Mouse (Mus musculus) stomach, postnatal 0 days (tissue): ENCODE results near the gene Gnai2. TPM values are rescaled to one million over a fixed set of nuclear protein-coding genes. Genes with fewer than 3 reads are reported as not detected.
A peak's percentile ranks its signal among the peaks of the same experiment; 100 is the strongest.

Experiments
- ATAC-seq: fragments of 200-750 bp; cut with Nextera tagmentation; 2 replicates; pipeline ENCODE4 v1.8.0; 2017; ENCODE audit not compliant: low FRiP score, low TSS enrichment
- DNase-seq: peaks from one replicate; pipeline ENCODE4 v3.0.0-alpha.2; 2016; ENCODE audit warnings: low spot score
- H3K27ac ChIP-seq: fragments of 300-500 bp; sonication (generic); replicated peaks from 2 replicates; pipeline ENCODE4 v1.5.1; 2014; ENCODE audit warnings: mild to moderate bottlenecking, control low read depth
- H3K27me3 ChIP-seq: fragments of 300-500 bp; sonication (generic); 2 replicates; pipeline ENCODE4 v1.6.1; 2014; ENCODE audit warnings: low read length; ENCODE audit not compliant: control insufficient read depth, insufficient read depth
- H3K36me3 ChIP-seq: fragments of 300-500 bp; sonication (generic); 2 replicates; pipeline ENCODE4 v1.6.1; 2014; ENCODE audit warnings: low read length, mixed read lengths; ENCODE audit not compliant: control insufficient read depth, insufficient read depth
- H3K4me1 ChIP-seq: fragments of 300-500 bp; sonication (generic); replicated peaks from 2 replicates; pipeline ENCODE4 v1.6.1; 2014; ENCODE audit warnings: antibody characterized with exemption; ENCODE audit not compliant: control insufficient read depth, insufficient read depth
- H3K4me2 ChIP-seq: fragments of 300-500 bp; sonication (generic); replicated peaks from 2 replicates; pipeline ENCODE4 v1.6.1; 2014; ENCODE audit warnings: low read depth, mild to moderate bottlenecking, control low read depth, moderate library complexity
- H3K4me3 ChIP-seq: fragments of 300-500 bp; sonication (generic); 2 replicates; pipeline ENCODE4 v1.5.1; 2014; ENCODE audit warnings: low read depth, low read length, control low read depth
- H3K9ac ChIP-seq: fragments of 300-500 bp; sonication (generic); 2 replicates; pipeline ENCODE4 v1.6.1; 2014; ENCODE audit warnings: mild to moderate bottlenecking, low read length, control low read depth, mixed read lengths
- H3K9me3 ChIP-seq: fragments of 300-500 bp; sonication (generic); 2 replicates; pipeline ENCODE4 v1.6.1; 2016; ENCODE audit warnings: low read length; ENCODE audit not compliant: control insufficient read depth
- CTCF ChIP-seq: IDR thresholded peaks from 2 replicates; pipeline ENCODE4 v1.5.1; 2016; ENCODE audit warnings: antibody characterized with exemption, low read depth, mild to moderate bottlenecking, moderate library complexity
- EP300 ChIP-seq: optimal IDR thresholded peaks from 2 replicates; pipeline ENCODE3; 2016; ENCODE audit warnings: antibody characterized with exemption
- WGBS: fragments of 180-500 bp; shearing (Covaris S2); extraction: QIAGEN DNeasy Blood & Tissue Kit; methylation state at CpG from one replicate; pipeline ENCODE4 v1.1.7; 2014; 5-methylcytosine and 5-hydroxymethylcytosine counted together
- polyA plus RNA-seq: library from polyadenylated mRNA; unstranded; fragments of >200 nt; fragmentation: Nextera tagmentation; extraction: Ambion mirVana; gene quantifications from 2 replicates; pipeline ENCODE4 v1.2.1, GENCODE M21; 2015

The Gnai2 gene
- polyA plus RNA-seq, 1 experiment from 2014 or later: 189 TPM

DNA sequence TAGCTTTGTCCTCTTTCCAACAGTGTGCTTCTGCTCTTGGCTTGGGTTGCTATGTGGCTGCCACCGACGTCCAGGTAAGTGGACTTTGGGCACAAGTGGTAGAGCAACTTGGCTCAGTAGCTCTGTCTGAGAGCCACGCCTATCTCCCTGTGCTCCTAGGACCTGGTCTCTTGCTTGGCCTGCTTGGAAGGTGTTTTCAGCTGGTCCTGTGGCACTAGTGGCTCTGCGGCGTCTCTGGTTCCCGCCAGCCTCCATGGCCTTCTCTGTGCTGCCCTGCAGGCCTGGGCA lies 44.5 kb downstream of the Gnai2 start:
- WGBS: 78% methylated on average over 6 of the region's 6 CpGs
- peak overlapping the region; percentile 89 for H3K27ac ChIP-seq
- TF ChIP-seq CTCF: no peak
- TF ChIP-seq EP300: no peak
- H3K9ac ChIP-seq: no peak overlapping the region
- H3K4me2 ChIP-seq: peak overlapping the region; percentile 29; the same call in 1 of the 2 replicates
- peaks cover 30% of the 10 kb centered on the region for H3K36me3 ChIP-seq
- H3K9me3 ChIP-seq: no peaks in the 10 kb centered on the region
- ATAC-seq (peak; percentile 27; the same call in 1 of the 2 replicates), DNase-seq (peak; percentile 68)
- peaks cover 4% of the 10 kb centered on the region for H3K4me1 ChIP-seq
- no peak overlapping the region for H3K4me3 ChIP-seq
- no peaks in the 10 kb centered on the region for H3K27me3 ChIP-seq

DNA sequence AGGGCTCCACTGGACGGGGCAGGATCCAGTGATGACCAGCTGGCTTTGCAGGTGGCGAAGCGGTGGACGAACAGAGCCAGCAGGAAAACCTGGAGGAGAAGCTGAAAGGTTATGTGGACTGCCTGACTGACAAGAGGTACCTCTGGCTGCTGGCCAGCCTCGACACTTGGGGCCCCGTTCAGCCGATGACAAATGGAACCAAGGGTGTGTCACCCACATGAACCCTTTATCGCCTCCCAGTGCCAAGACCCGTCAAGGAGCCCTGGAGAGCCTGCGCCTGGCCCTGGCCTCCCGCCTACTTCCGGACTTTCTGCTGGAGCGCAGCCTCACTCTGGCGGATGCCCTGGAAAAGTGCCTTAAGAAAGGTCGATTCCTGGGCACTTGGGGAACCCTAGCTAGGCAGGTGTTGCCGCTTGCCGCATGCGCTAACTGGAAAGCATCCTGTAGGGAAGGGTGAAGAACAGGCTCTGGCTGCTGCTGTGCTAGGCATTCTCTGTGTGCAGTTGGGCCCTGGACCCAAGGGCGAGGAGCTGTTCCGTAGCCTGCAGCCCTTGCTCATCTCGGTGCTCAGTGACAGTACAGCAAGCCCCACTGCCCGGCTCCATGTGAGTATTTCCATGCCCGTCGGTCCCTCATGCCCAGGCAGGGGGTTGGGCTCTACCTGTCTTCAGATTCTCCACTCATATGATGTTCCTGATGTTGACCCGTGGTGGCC lies 45.0 kb downstream of the Gnai2 start:
- H3K36me3 ChIP-seq: peaks cover 30% of the 10 kb centered on the region
- WGBS: 65% methylated on average over 25 of the region's 25 CpGs
- peak; percentile 68 for ATAC-seq

DNA sequence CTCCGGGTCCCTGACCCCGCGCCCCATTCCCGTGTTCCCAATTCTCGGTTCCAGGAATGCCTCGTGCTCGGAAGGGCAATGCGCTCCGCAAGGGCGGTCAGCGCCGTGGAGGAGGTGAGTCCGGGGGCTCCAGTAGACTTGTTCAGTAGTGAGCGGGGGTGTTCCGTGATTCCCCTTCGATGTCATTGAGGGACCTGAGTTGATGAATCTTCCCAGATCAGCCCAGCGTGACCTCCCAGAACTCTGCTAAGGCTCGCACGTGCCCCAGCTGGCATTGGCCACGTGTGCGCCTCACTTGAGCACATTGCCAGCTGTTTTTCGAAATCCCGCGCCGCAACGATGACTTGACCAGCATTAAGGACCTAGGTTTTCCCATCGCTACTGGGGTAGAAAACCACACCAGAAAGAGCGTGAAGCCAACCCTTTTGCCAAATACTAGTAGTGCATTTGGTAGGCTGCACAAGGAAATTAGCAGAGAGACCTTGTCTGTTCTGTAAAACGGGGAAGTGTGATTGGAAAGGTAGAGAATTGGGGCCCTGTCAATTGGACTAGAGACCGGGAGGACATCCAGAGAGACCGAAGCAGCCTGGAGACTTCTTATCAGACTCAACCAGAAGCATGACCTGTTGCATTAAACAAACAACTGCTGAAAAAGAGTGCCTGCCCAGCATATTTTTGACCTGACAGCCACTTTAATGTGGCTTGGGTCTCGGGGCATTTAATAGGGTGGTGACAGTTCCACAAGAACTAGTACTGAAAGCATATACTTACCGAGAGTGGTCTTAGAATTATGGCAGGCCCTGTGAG lies 47.1 kb downstream of the Gnai2 start:
- peak overlapping the region; percentile 50; the same call in 1 of the 2 replicates for H3K27ac ChIP-seq
- no peaks in the 10 kb centered on the region for H3K27me3 ChIP-seq
- peaks cover 25% of the 10 kb centered on the region; the same call in 1 of the 2 replicates for H3K36me3 ChIP-seq
- peak overlapping the region; percentile 63 for H3K9ac ChIP-seq
- H3K4me1 ChIP-seq: peaks cover 4% of the 10 kb centered on the region
- 2% methylated on average over 33 of the region's 33 CpGs for WGBS
- H3K9me3 ChIP-seq: no peaks in the 10 kb centered on the region
- H3K4me3 ChIP-seq: peak overlapping the region; percentile 56
- TF ChIP-seq EP300 (peak; percentile 65), CTCF (no peak)
- ATAC-seq (peak; percentile 1; the same call in 1 of the 2 replicates), DNase-seq (peak; percentile 69)
- peak overlapping the region; percentile 74 for H3K4me2 ChIP-seq

More for the DNA sequence above, 45.0 kb downstream of the Gnai2 start:
- DNase-seq: peak; percentile 94
- no peaks in the 10 kb centered on the region for H3K27me3 ChIP-seq
- peak overlapping the region; percentile 13; the same call in 1 of the 2 replicates for H3K9ac ChIP-seq
- H3K4me1 ChIP-seq: peaks cover 4% of the 10 kb centered on the region
- peak; percentile 29; the same call in 1 of the 2 replicates for TF ChIP-seq CTCF
- no peak for TF ChIP-seq EP300
- 0 out of 2 replicates have a peak overlapping the region, but pooled peaks have one; percentile 6 for H3K4me3 ChIP-seq
- H3K9me3 ChIP-seq: no peaks in the 10 kb centered on the region
- H3K4me2 ChIP-seq: peak overlapping the region; percentile 29; the same call in 1 of the 2 replicates
- peak overlapping the region; percentile 89 for H3K27ac ChIP-seq

DNA sequence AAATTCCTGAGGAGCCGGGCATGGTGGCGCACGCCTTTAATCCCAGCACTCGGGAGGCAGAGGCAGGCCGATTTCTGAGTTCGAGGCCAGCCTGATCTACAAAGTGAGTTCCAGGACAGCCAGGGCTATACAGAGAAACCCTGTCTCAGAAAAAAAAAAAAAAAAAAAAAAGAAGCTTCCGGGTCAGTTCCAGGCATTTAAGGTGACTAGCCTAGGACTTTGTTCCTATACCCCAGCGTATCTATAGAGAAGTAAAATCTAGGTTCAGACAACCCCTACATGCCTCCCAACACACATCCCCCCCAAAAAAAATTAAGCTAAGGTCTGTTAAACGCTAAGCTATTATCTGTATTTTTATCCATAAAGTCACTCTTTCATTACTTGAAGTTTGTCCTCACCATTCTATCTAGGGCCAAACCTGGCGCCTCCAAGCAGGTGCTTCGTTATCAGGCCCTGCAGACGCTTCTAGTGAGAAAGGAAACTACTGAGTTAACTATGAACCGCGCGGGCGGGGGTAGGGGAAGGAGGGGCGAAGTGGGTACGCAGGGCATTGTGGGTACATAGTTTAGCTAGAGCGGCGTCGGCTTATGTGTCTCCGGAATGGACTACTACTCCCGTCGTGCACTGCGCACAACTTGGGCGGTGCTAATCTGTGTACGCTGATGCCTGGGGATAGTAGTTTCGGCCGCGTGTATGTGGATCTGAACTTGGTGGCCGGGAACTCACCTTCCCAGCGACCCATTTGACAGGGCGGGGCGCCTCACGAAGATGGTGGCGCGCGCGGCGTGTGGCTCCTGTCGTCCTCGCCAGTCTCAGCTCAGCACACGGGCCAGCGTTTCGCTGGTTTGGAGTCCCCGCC lies 48.0 kb downstream of the Gnai2 start, which contains the start of gene Ifrd2:
Ifrd2 (plus strand) TSS at position 669 of the 859 bp plus-strand sequence.
- peaks cover 4% of the 10 kb centered on the region for H3K4me1 ChIP-seq
- H3K9ac ChIP-seq: peak within 1 kb of the TSS; percentile 63
- TF ChIP-seq CTCF (no peak; the same call in 1 of the 2 replicates), EP300 (no peak)
- DNase-seq (peak; percentile 98), ATAC-seq (peak; percentile 94)
- H3K4me2 ChIP-seq: peak within 1 kb of the TSS; percentile 74
- 11% methylated on average over 46 of the region's 46 CpGs for WGBS
- H3K4me3 ChIP-seq: peak within 1 kb of the TSS; percentile 56
- H3K27ac ChIP-seq: peak within 1 kb of the TSS; percentile 50; the same call in 1 of the 2 replicates
- H3K9me3 ChIP-seq: no peaks in the 10 kb centered on the region
- peaks cover 19% of the 10 kb centered on the region; the same call in 1 of the 2 replicates for H3K36me3 ChIP-seq
- H3K27me3 ChIP-seq: no peaks in the 10 kb centered on the region

DNA sequence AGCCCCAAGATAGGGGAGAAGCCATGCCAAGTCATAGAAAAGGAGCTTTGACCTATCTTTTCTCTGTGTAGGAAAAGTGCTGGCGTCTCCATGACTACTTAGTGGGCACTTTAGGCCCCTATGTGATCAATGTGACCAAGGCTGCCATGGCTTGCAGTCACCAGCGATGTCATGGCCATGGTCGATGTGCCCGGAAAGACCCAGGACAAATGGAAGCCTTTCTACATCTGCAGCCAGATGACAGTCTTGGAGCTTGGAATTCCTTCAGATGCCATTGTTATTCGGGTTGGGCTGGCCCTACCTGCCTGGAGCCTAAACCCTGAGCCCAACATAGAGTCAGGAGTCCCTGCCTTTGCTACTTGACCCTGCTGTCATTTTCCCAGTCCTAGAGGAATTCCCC lies 48.7 kb downstream of the Gnai2 start:
- ATAC-seq (no peak), DNase-seq (no peak)
- no peak for TF ChIP-seq CTCF
- TF ChIP-seq EP300: no peak
- H3K36me3 ChIP-seq: peaks cover 14% of the 10 kb centered on the region; the same call in 1 of the 2 replicates
- no peak overlapping the region for H3K27ac ChIP-seq
- 83% methylated on average over 5 of the region's 5 CpGs for WGBS
- no peaks in the 10 kb centered on the region for H3K9me3 ChIP-seq
- H3K4me1 ChIP-seq: peaks cover 4% of the 10 kb centered on the region
- H3K27me3 ChIP-seq: no peaks in the 10 kb centered on the region
- no peak overlapping the region for H3K4me2 ChIP-seq
- H3K4me3 ChIP-seq: no peak overlapping the region
- no peak overlapping the region for H3K9ac ChIP-seq
